Mouse (Mus musculus): ENCODE measurements around the gene Ogfod3.

DNA sequence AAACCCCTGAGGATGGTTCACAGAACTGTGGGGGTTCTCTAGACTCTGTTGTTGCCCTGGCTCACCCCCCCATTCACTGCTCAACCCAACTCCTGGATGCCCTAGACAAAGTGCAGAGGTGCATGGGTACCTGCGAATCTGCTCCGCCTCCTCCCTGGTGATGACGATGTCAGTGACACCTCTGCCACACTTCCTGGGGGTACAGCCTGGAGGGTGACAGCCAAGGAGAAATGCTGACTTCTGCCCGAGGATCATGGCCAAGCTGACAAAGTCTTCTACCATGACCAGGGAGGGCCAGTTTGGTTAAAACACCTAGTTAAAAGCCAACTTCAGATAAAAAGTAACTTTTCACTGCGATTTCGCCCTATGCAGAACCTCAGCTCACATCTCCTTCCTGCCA is 3.7 kb downstream of the Ogfod3 start:
- TF ChIP-seq CTCF (conservative IDR thresholded peaks at IDR 0.05; ENCODE audit: insufficient read depth, insufficient read length, low read depth, low read length) = no peak
- TF ChIP-seq POLR2A (IDR thresholded peaks at IDR 0.05; ENCODE audit: low read depth, low read length) = no peak
